Mouse (Mus musculus) hindbrain, embryonic 16.5 days (tissue): ENCODE measurements at regions not wholly inside any gene's neighbourhood (a gene's known extent, or its start where the extent isn't known, plus 50 kb on each side); places are given as distances from the start of the nearest gene placed in this dataset.

Source experiments
- ATAC-seq: fragments of 200-750 bp; cut with Nextera tagmentation; 2 replicates; pipeline ENCODE4 v1.8.0; 2017; ENCODE audit warnings: moderate TSS enrichment, moderate library complexity
- H3K27ac ChIP-seq: fragments of 300-500 bp; sonication (generic); 2 replicates; pipeline ENCODE4 v1.5.1; 2014; ENCODE audit warnings: low read depth, mild to moderate bottlenecking, control low read depth, low read length, moderate library complexity
- H3K27me3 ChIP-seq: fragments of 300-500 bp; sonication (generic); replicated peaks from 2 replicates; pipeline ENCODE4 v1.6.1; 2014; ENCODE audit warnings: low read length; ENCODE audit not compliant: control insufficient read depth, insufficient read depth
- H3K36me3 ChIP-seq: fragments of 300-500 bp; sonication (generic); 2 replicates; pipeline ENCODE4 v1.6.1; 2014; ENCODE audit warnings: mild to moderate bottlenecking, low read length, moderate library complexity, mixed read lengths; ENCODE audit not compliant: control insufficient read depth, insufficient read depth
- H3K4me1 ChIP-seq: fragments of 300-500 bp; sonication (generic); 2 replicates; pipeline ENCODE4 v1.6.1; 2014; ENCODE audit warnings: low read depth, low read length; ENCODE audit not compliant: control insufficient read depth, insufficient read depth
- H3K4me2 ChIP-seq: fragments of 300-500 bp; sonication (generic); 2 replicates; pipeline ENCODE4 v1.6.1; 2014; ENCODE audit warnings: mild to moderate bottlenecking, low read length, control low read depth, moderate library complexity
- H3K4me3 ChIP-seq: fragments of 300-500 bp; sonication (generic); 2 replicates; pipeline ENCODE4 v1.5.1; 2014; ENCODE audit warnings: mild to moderate bottlenecking, low read length, control low read depth, moderate library complexity
- H3K9ac ChIP-seq: fragments of 300-500 bp; sonication (generic); 2 replicates; pipeline ENCODE4 v1.6.1; 2014; ENCODE audit warnings: low read depth, mild to moderate bottlenecking, control low read depth, low read length, moderate library complexity
- H3K9me3 ChIP-seq: fragments of 300-500 bp; sonication (generic); 2 replicates; pipeline ENCODE4 v1.6.1; 2014; ENCODE audit warnings: mild to moderate bottlenecking, low read length, moderate library complexity; ENCODE audit not compliant: control insufficient read depth
- WGBS: fragments of 180-500 bp; shearing (Covaris S2); extraction: QIAGEN DNeasy Blood & Tissue Kit; methylation state at CpG from one replicate; pipeline ENCODE4 v1.1.7; 2014; 5-methylcytosine and 5-hydroxymethylcytosine counted together

- no peak overlapping the region for H3K9ac ChIP-seq
- no peak overlapping the region for H3K27ac ChIP-seq
- whole genome bisulfite sequencing, result 76% methylated on average over 2 of the region's 2 CpGs
- H3K27me3 ChIP-seq, result no peaks in the 10 kb centered on the region
- no peak overlapping the region for H3K4me2 ChIP-seq
- H3K36me3 ChIP-seq, result no peaks in the 10 kb centered on the region
- no peak for ATAC-seq
- H3K9me3 ChIP-seq, result no peaks in the 10 kb centered on the region
- H3K4me1 ChIP-seq, result no peaks in the 10 kb centered on the region
- no peak overlapping the region for H3K4me3 ChIP-seq
Measured at GRCm38 (mm10) chr2:134419581-134419980, 134.6 kb downstream of the Hao1 start.

- no peaks in the 10 kb centered on the region for H3K9me3 ChIP-seq
- no peak overlapping the region for H3K4me3 ChIP-seq
- H3K9ac ChIP-seq, result no peak overlapping the region
- H3K4me1 ChIP-seq, result no peaks in the 10 kb centered on the region
- no peak for ATAC-seq
- H3K27me3 ChIP-seq, result no peaks in the 10 kb centered on the region
- no peaks in the 10 kb centered on the region for H3K36me3 ChIP-seq
- no peak overlapping the region for H3K27ac ChIP-seq
- no peak overlapping the region for H3K4me2 ChIP-seq
- WGBS, result 85% methylated on average over 3 of the region's 3 CpGs
Measured at GRCm38 (mm10) chr2:134399564-134399963, 154.6 kb downstream of the Hao1 start.

- no peaks in the 10 kb centered on the region for H3K4me1 ChIP-seq
- H3K36me3 ChIP-seq, result no peaks in the 10 kb centered on the region
- no peak overlapping the region for H3K27ac ChIP-seq
- H3K4me2 ChIP-seq, result no peak overlapping the region
- no peaks in the 10 kb centered on the region for H3K27me3 ChIP-seq
- H3K9ac ChIP-seq, result no peak overlapping the region
- 96% methylated on average over 3 of the region's 3 CpGs for WGBS
- H3K4me3 ChIP-seq, result no peak overlapping the region
- no peak for ATAC-seq
- no peaks in the 10 kb centered on the region for H3K9me3 ChIP-seq
Measured at GRCm38 (mm10) chr2:134393421-134393820, 160.7 kb downstream of the Hao1 start.

- H3K9me3 ChIP-seq, result no peaks in the 10 kb centered on the region
- H3K4me3 ChIP-seq, result no peak overlapping the region
- no peak overlapping the region for H3K9ac ChIP-seq
- no peak for ATAC-seq
- WGBS, result 71% methylated on average over 2 of the region's 2 CpGs
- H3K27ac ChIP-seq, result no peak overlapping the region
- no peaks in the 10 kb centered on the region for H3K27me3 ChIP-seq
- H3K4me2 ChIP-seq, result no peak overlapping the region
- no peaks in the 10 kb centered on the region for H3K4me1 ChIP-seq
- no peaks in the 10 kb centered on the region for H3K36me3 ChIP-seq
Measured at GRCm38 (mm10) chr2:134375116-134375515, 179.1 kb downstream of the Hao1 start.

GRCm38 (mm10) chr2:134350894-134351501, 203.2 kb downstream of the Hao1 start:
- peak; percentile 65; the same call in 1 of the 2 replicates for ATAC-seq
- 68% methylated on average over 8 of the region's 8 CpGs for WGBS
- Histone ChIP-seq H3K4me2 (0 out of 2 replicates have a peak overlapping the region, but pooled peaks have one; percentile 3), H3K27me3 (no peaks in the 10 kb centered on the region), H3K9ac (no peak overlapping the region), H3K4me1 (no peaks in the 10 kb centered on the region), H3K4me3 (no peak overlapping the region), H3K27ac (no peak overlapping the region), H3K36me3 (no peaks in the 10 kb centered on the region), H3K9me3 (no peaks in the 10 kb centered on the region)

GRCm38 (mm10) chr2:134350442-134350841, 203.7 kb downstream of the Hao1 start:
- Histone ChIP-seq H3K9ac (no peak overlapping the region), H3K4me1 (no peaks in the 10 kb centered on the region), H3K36me3 (no peaks in the 10 kb centered on the region), H3K27me3 (no peaks in the 10 kb centered on the region), H3K27ac (no peak overlapping the region), H3K9me3 (no peaks in the 10 kb centered on the region), H3K4me3 (no peak overlapping the region), H3K4me2 (no peak overlapping the region)
- peak; percentile 45 for ATAC-seq
- WGBS, result 60% methylated on average over 2 of the region's 2 CpGs

GRCm38 (mm10) chr2:134342515-134343140, 211.5 kb downstream of the Hao1 start:
- H3K9ac ChIP-seq, result no peak overlapping the region
- H3K4me3 ChIP-seq, result no peak overlapping the region
- H3K9me3 ChIP-seq, result no peaks in the 10 kb centered on the region
- no peak overlapping the region for H3K4me2 ChIP-seq
- no peaks in the 10 kb centered on the region for H3K27me3 ChIP-seq
- H3K27ac ChIP-seq, result no peak overlapping the region
- H3K36me3 ChIP-seq, result no peaks in the 10 kb centered on the region
- H3K4me1 ChIP-seq, result no peaks in the 10 kb centered on the region
- 73% methylated on average over 6 of the region's 6 CpGs for WGBS
- ATAC-seq, result no peak

- Histone ChIP-seq H3K4me1 (no peaks in the 10 kb centered on the region), H3K9me3 (no peaks in the 10 kb centered on the region), H3K27ac (no peak overlapping the region), H3K4me2 (no peak overlapping the region), H3K9ac (no peak overlapping the region), H3K4me3 (no peak overlapping the region), H3K36me3 (no peaks in the 10 kb centered on the region), H3K27me3 (no peaks in the 10 kb centered on the region)
- 80% methylated on average over 3 of the region's 3 CpGs for WGBS
- ATAC-seq, result no peak
Measured at GRCm38 (mm10) chr2:134308092-134308491, 246.1 kb downstream of the Hao1 start.

GRCm38 (mm10) chr2:134290126-134290691, 264.0 kb downstream of the Hao1 start:
- H3K9ac ChIP-seq, result no peak overlapping the region
- H3K9me3 ChIP-seq, result no peaks in the 10 kb centered on the region
- no peak overlapping the region for H3K4me3 ChIP-seq
- H3K4me1 ChIP-seq, result no peaks in the 10 kb centered on the region
- WGBS, result 76% methylated on average over 2 of the region's 2 CpGs
- no peak for ATAC-seq
- no peaks in the 10 kb centered on the region for H3K27me3 ChIP-seq
- H3K27ac ChIP-seq, result no peak overlapping the region
- H3K4me2 ChIP-seq, result no peak overlapping the region
- no peaks in the 10 kb centered on the region for H3K36me3 ChIP-seq
